Comparison of ENCODE assay signal across 17 mouse cellular contexts in the genomic region with DNA sequence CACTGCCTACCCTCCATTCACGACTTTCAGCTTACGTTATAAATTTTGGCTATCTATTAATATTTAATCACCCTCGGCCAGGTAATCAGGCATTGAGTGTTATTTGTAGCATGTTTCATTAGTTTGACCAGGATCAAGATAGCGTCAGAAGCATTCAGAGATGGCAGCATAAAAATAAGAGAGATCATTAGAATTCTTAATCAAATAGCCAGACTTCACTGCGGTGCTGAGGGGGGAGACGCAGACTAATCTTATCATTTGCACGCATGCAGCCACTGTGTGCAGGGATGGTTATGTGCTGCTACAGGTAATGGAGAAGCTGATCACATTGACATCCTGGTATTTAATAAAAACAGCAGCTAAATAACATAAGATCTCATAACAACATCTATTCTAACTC.
DNase-seq lines count a peak whose midpoint lies in the region; ATAC-seq lines count a peak whose summit lies in the region.
"Had no signal": no experiment of that assay in that cellular context is flagged by ENCODE, and none has a peak within 500 bp of the region (broad histone marks: within the 10 kb centered on the region; RNA-seq: fewer than 3 reads in every experiment).

No protein-coding gene starts in this region.

- peak; percentile 56 for DNase-seq in heart, adult 11 months
- DNase-seq in heart, adult 9 months (ENCODE audit: low spot score in 2 of 2) = no peak
- no peak for DNase-seq in left cerebral cortex, adult 8-10 months (ENCODE audit: low spot score in 2 of 2)
- DNase-seq: adrenal gland, adult 2 months; adrenal gland, adult 8-10 months; adrenal gland, postnatal 10 days; adrenal gland, postnatal 14 days; adrenal gland, postnatal 25 days; adrenal gland, postnatal 36 days; B cell, adult 2 months; cerebellum, adult 11 months; cerebellum, adult 11-12 months; cerebellum, adult 18-20 months had no signal

- peak; percentile 75 for ATAC-seq in megakaryocyte-erythroid progenitor cell, adult 5-6 weeks (replicated peaks; ENCODE audit: low FRiP score, low TSS enrichment, poor library complexity, severe bottlenecking)
- ATAC-seq: activated CD4-positive, CD25-positive, alpha-beta regulatory T cell, adult 4 months; CD4-positive, CD25-positive, alpha-beta regulatory T cell, adult 4 months; Patski had no signal
